Mouse (Mus musculus): ENCODE results near the gene Omg. TPM values are rescaled to one million over a fixed set of nuclear protein-coding genes. Genes with fewer than 3 reads are reported as not detected.

Gene Omg
- total RNA-seq (2022) = 10 to 100 TPM in 1 of 4 experiments, 1 to 10 TPM in 3; 6.7 to 12.9 (median 8.5) TPM

DNA sequence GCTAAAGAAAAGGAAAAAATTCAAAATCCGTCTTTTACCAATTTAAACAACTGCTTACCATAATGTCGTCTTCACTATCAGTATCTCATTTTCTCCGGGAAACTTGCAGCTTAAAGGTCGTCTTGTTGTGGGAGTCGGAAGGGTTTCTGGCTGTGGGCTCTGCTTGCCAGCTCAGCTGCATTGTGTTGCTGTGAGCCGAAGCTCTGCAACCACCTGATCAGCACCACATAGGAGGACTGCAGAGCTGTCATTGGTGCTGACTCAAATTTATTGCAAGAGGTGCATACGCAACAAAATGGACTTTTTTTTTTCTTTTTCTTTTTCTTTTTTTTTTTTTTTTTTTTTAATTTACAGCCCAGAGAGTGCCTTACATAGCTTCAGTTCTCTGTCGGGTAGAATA, at the start of gene Omg:
Gene Omg, minus strand, starts transcription at position 240 of the 400 bp plus-strand sequence.
- no peak for DNase-seq

DNA sequence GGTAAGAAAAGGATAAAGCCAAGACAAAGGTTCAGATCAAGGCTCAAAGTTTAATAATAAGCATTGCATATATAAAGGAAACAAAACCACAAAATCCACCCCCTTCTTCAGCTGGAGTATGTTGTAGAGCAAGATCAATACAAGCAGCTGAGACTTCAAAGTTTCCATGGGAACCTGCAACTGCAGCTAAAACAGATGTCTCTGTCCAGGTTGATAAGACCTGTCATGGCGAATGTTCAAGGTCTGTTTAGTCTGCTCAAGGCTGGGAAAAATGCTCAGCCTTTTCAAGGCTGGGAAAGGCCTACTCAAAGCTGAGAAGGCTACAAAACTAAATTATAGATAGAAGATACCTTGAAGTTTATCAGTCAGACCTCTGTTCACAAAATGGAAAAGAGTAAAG, 48.7 kb upstream of the Omg start:
- DNase-seq = peak; percentile 15

DNA sequence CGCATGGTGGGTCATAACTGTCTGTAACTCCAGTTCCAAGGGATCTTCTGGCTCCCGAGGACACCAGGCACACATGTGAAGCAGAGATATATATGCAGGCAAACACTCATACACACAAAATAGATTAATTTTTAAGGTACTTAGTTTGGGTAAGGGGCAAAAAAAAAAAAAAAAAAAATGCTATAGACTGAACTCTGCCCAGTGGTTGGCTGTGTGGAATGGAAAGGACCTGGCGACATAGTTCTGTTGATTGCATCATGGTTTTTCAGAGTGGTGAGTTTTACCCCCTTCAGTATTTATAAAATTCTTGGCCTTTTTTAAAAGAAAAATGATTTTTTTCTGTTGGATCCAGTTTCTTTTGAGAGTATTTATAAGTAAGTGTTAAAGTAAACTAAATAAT, 32.4 kb upstream of the Omg start:
- no peak for DNase-seq

DNA sequence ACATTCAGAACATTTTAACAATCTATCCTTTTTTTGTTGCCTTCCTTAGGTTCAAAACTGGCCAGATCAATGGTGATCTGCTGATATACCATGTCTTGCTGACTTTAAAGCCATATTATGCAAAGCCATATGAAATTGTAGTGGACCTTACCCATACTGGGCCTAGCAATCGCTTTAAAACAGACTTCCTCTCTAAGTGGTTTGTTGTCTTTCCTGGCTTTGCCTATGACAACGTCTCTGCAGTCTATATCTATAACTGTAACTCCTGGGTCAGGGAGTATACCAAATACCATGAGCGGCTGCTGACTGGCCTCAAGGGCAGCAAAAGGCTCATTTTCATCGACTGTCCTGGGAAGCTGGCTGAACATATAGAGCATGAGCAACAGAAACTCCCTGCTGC, 31.7 kb upstream of the Omg start:
- no peak for DNase-seq

DNA sequence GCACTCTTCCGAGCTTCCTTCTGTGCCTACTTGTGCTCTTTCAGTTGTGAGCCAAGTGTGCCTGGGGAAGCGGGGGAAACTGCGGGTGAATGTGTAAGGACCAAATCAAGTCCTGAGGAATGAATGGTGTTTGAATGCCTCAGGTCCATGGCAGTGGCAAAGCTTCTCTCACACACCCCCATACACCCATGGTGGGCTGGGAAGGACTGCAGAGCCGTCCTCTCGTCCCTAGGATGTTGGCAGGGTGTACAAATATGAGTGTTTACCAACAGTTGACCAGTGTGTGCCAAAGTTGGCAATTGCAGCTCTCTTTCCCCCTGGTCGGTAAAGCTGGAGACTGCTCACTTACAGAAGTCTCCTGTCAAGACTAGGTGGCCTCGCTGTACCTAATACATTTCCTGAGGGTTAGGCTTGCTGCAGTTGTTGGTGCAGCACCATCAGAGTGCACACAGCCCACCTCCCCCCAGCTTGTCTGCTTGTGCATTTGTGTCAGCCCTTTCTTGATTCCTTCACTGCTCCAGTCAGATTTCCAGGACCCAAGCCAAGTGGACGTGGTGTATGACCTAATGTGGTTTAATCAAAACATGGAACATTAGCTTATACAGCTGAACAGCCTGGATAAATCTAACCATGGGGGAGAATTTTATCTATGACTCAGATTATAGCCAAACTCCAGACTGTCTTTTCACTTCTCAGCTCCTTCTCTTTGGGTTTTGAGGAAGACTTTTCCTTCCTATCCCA, 30.2 kb upstream of the Omg start:
- DNase-seq = no peak

DNA sequence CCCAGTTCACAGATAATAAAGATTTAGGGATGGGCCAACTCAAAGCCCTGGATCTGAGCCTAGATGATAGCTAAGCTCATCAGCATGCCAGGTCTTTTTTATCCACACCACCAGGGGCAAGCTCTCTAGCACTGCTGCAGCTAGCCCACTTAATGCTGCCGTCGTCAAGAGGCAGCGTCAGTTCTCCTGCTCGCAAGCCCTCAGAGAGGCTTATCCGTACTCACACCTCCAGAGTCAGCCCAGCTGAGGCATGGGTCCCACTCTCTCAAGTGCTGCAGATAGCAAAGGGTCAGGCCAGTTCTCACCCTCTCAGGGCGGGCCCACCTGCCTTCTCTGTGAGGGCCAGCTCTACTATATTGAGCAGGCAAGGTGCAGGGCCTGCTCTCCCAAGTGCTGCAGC, 29.4 kb upstream of the Omg start:
- no peak for DNase-seq

DNA sequence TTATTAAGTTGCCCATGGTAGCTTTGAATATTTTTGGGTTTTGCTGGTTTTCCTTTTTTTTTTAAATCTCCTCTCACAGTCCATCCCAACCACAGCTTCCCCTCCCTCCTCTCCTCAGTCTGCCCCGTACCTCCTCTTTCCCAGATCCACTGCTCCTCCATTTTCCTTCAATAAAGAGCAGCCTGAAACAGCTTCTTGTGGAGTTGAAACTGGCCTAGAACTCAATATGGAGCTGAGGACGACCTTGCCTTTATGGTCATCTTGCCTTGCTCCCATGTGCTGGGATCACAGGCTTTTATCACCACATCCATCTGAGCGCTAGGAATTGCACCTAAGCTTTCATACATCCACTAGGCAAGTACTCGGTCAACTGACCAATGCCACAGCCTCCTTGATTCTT, 27.6 kb upstream of the Omg start:
- no peak for DNase-seq

DNA sequence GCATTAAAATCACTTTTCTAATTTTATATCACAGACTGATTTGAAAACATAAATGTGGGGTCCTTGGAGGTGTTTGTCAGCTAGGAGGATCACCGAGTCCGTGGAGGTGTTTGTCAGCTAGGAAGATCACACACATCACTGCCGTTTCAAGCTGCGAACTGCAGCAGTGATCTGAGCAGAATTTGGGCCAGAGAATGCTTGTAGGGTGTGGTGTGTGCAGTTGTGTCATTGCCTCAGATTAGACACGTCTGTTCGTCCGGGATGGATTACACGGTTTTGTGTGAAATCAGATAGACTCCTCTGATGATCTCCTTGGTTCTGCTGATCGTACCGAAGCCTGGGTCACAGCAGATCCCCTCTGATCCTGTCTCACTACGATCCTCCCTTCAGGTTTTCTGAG, 26.9 kb upstream of the Omg start:
- DNase-seq = no peak

DNA sequence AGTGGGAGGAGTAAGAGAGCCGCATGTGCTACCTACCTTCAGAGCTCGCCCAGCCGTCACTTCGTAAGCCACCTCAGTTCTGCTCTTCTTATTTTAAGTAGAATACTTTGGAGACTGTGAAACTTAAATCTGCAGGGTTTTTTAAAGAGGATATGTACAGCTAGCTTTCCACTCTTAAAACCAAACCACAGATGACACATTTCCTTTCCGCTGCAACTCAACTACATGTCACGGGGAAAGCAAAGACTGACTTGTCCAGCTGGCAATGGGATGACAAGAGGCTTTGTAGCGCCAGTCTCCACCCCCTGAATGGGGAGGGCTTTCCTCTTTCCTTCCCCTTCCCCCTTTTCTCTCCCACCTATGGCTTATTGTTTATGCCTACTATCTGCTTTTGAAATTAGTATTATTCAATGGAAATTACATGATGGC, 26.5 kb upstream of the Omg start, which contains the start of the genes Evi2 and Evi2a:
Gene Evi2, minus strand, starts transcription at position 257 of the 429 bp plus-strand sequence.
Gene Evi2a, minus strand, starts transcription at position 277 of the 429 bp plus-strand sequence.
- no peak for DNase-seq

DNA sequence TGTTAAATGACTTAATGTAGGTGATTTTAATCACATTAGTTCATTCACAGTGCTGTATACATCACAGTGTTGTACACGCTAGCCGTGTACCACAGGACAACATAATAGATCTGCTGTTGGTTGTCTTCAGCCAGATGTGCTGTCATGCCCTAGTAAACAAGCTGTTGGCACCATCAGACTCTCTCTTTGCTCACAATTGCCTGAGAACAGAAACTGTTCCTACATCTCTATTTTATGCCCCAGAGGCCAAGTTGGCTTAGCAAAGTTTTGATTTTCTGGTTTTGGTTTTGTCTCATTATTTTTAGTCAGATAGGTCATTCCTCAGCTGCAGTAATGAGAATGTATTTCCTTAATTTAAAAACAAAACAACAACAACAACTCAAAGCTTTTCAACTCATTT, 25.9 kb upstream of the Omg start:
- no peak for DNase-seq

DNA sequence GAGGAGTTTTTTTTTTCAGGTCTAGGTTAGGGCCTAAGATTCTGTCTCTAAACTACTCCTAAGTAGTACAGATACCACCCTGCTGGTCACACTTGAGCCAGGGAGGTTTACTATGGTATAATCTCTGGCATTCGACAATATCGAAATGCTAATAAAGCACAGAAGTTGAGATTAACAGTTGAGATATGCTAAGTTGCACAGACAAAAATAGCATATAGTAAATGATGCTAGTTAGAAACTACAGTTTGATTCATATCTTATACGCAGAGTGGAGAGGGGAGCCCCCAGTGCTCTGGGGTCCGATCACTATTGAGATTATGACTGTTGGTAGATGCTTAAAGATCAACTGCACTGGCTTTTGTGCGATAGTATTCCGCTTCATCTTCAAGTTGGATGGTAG, 25.3 kb upstream of the Omg start:
- DNase-seq = no peak

DNA sequence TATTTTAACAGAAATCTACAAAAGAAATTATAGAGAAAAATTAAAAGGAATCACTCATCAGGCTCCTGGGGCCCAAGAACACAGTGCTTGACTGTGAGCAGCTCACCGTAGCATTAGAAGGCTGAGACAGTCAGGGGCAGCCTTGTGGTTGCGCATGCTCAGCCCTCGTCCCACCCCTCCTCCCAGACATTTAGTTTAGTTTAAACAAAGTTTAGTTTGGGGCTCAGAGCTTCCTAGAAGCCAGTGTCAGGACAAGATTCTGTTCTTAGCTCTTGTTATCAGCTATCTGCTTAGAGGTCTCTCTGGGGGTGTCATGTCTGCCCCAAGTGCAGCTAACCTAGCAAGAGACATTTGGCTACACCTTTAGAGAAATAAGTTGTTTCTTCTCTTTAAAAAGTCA, 24.7 kb upstream of the Omg start:
- no peak for DNase-seq

DNA sequence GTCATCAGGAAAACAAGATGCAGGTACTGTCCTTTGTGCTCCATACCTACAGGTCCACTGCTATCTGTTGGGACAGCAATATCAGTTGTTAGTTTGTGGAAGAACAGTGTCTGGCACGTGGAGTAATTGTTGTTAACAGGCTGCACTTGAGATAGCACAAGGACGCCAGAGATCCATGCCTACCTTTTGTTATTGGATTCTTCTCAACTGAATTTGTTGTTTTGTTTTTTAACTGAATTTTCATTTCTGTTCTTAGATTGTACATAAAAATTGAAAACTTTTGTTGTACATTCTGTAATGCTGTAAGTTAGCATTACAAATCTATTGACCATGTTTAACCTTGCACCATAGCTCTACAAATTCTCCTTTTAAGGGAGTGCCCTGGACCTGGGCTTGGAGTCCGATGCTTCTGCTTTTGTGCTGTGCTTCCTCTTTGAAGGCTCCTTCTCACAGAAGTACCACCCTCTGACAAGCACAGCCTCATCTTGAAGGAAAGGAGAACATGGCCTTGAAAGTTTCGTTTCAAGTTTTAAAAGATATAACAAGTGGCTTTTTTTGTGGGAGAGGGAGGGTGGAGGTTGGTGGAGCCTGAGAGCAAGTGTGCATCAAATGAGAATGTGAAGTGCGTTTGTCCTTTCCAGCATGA, 24.0 kb upstream of the Omg start:
- no peak for DNase-seq

DNA sequence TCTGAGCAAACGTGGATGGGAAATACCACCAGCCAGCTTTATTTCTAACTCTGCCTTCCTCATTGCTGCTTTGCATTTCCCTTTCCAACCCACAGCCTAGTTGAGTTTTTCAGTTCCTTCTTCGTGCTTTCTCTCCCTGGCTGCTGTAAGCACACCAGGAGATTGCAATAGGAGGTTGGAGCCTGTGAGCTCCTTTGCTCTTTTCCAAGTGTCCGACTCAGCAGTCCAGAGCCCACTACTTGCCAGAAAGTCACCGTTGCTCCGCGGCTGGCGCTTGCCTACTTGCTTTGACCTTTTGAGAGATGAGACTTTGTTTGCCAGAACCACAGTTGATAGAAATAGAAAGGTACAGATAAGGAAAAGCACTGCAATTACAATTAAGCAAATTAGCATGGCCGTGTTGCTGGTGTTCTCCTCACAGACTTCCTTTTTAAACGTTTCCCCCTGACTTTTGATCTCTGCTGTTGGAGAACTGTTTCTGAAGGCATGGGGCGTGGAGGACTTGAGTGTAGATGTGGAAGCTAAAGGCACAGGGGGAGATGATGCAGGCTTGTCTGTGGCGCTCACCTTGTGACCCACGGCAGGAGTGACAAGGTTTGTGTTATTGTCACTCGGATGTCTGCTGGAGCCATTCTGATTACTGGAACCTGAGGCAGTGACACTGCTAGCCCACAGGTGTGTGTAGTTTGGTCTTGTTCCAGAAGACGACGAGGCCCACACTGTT, 23.3 kb upstream of the Omg start:
- no peak for DNase-seq

DNA sequence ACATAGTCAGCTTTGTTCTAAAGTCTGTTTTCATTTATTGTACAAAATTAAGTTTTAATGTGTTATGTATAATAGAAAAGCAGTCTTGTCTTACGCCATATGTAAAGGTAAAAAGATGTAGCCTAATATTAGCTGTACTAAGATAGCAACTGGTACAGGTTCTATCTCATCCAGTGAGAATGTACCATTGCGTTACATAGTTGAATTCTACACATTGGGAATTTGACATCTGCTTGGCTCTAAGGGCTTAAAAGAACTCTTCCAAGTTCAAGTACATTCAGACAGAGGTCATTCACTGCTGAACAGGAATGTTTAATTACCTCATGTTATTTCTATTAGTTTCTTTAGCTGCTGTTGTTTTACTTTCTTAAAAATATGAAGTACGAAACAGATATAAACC, 22.7 kb upstream of the Omg start:
- DNase-seq = no peak

DNA sequence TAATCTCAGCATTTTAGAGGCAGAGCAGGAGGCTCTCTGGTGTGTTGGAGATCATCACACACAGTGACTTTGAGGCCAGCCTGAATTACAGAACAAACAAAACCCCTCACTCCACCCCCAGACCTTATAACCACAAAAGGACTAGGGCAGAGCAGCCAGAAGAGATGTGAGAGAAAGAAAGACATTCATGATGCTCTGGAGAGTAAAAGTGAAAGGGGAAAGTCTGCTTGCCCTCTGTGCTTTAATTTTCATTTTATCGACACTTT, 20.4 kb upstream of the Omg start:
- no peak for DNase-seq

DNA sequence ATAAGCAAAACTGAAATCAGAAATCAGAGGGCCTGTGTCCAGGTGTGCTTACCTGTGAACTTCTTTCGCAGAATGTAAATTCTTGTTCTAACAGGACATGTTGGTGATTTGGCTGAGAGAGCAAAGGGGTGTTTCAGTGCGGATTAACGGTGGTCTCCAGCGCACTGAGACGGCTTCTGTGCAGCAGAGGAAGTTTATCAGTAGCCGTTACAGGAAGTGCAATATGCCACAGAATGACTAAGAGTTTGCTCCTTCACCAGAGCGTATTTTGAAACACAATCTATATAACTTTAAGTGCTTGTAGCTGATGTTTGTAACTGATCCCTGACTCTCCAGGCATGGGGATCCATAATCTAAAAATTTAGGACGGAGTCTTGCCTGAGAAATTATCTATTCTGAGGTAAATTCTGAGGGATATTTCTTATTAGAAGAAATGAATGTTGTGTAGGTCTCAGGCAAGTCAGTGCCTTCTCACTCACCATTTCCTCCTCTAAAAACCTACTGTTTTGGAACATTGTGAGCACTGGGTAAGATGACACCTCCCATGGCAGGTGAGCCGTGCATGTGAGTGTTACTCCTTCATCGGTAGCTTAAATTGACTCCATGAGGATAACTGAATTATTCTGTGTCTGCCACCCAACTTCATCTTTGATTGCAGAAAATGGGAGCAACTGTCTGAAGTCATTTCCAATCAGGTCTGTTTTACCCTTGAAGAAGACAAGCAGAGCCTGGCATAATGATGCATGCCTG, 19.9 kb upstream of the Omg start, which contains the start of gene Evi2b:
Gene Evi2b, minus strand, starts transcription at position 203 of the 750 bp plus-strand sequence.
- DNase-seq = no peak

DNA sequence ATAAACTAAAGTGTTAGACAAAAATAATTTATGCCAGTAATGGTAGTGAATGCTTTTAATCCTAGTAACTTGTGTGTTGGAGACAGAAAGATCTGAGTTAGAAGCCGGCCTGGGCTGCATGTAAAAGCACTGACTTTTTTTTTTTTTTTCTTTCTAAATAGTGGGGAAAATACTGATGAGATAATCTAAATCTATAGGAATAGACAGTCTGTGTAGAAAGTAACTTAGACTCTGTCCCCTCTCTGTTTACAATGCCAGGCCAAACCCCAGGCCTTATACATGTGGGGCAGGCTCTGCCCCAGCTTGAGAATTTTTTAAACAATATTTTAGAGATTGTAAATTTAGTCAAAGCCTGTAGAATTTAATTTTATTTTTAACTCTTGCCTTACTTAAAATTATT, 19.1 kb upstream of the Omg start:
- DNase-seq = no peak

DNA sequence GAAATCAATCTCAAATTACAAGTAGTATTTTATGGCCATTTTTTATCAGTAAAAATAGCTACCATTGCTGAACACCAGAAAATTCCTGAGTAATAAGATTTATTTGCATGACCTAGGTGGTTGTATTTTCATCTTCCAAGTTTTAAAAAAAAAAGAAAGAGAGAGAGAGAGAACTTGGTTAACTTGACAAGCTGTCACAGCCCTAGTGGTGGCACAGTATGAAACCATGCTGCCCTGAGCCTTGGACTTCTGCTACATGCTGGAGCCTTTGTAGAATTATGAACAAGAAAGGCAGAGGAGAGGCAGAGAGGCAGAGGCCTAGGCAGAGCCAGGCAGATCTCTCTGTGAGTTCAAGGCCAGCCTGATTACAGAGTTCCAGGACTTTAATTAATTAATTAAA, 18.0 kb upstream of the Omg start:
- DNase-seq = no peak

DNA sequence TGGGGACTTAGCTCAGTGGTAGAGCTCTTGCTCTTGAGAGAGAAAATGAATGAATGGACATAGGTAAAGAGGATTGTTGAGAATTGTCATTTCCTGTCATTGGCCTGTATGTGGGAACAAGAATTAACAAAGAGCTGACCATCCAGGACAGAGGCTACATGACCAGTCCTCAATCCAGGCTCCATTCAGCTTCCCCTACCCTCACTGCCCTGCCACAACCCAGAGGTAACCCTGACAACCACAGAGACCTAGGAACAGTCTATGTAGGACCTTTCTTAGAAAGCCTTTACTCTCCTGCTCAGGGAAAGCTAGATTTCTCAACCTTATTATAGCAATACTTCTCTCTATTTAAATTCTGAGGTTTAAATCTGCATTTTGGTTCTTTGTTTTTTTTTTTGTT, 16.9 kb upstream of the Omg start:
- DNase-seq = no peak

DNA sequence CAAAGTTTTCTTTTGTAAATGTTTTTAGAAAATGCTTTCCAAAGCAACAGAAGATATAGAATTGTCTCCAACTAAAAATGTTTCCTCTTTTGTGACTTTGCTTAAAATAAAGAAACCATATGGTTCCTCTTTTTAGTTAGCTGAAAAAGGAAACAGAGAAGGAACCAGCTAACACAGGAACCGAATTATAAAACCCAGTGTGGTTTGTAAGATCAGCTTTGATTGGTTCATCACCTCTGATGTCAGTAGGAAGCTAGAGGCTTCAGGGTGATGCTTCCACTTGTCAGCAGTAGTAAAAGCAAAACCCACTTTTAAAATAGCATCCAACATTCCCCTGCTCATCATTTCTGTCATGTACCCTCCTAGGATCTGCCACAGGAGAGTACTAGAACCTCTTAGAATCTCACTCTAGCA, 16.0 kb upstream of the Omg start:
- no peak for DNase-seq

DNA sequence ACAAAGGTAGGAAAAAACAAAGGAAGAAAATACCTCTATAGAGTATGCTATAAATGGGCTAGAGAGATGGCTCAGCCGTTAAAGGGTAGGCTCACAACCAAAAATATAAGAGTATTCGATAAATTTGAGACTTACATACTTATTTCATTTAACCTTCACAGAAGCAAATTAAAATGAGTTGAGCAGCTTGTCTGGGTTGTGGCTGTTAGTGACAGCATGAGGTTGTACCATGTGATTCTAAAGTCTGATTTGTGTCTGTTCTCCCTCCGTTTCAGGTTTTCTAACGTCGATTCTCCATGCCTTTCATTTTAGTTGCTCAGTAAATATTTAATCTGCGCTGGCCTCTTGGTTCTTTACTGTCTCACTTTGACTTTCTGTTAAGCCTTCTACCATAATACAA, 15.4 kb upstream of the Omg start:
- no peak for DNase-seq

DNA sequence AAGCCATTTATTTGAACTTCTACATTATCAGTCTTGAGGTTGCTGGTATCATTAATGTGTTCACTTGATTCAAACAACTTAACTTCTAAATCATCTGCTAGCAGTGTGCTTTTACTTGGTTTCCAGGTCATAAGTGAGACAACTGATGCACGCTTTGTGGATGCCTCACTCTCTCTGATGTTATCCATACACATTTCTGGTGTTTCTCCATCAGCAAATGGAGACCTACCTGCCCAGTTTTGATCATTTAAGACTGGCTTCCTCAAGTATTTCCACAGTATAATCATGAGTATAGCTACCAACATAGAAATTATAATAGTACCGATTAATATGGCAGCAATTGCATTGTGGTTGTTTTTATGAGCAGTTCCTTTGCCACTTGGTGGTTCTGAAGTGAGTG, 11.9 kb upstream of the Omg start:
- no peak for DNase-seq

Data from adrenal gland, adult 8-10 months (tissue).